Mouse (Mus musculus) liver, embryonic 11.5 days (tissue): Measurements from ENCODE around the gene Maz. TPM values are rescaled to one million over a fixed set of nuclear protein-coding genes. Genes with fewer than 3 reads are reported as not detected.

ENCODE experiments used
- ATAC-seq: fragments of 200-750 bp; cut with Nextera tagmentation; replicated peaks from 2 replicates; pipeline ENCODE4 v1.8.0; 2017; ENCODE audit warnings: moderate number of reproducible peaks, mild to moderate bottlenecking, moderate TSS enrichment, moderate library complexity; ENCODE audit not compliant: low FRiP score
- DNase-seq: peaks from one replicate; pipeline ENCODE4 v3.0.0-alpha.2; 2017; ENCODE audit warnings: low spot score
- H3K27ac ChIP-seq: fragments of 300-500 bp; sonication (generic); 2 replicates; pipeline ENCODE4 v1.5.1; 2014; ENCODE audit warnings: mild to moderate bottlenecking, low read depth, low read length, control low read depth
- H3K27me3 ChIP-seq: fragments of 300-500 bp; sonication (generic); replicated peaks from 2 replicates; pipeline ENCODE4 v1.6.1; 2014; ENCODE audit warnings: low read length, mixed read lengths; ENCODE audit not compliant: control insufficient read depth, insufficient read depth
- H3K36me3 ChIP-seq: fragments of 300-500 bp; sonication (generic); 2 replicates; pipeline ENCODE4 v1.6.1; 2014; ENCODE audit warnings: mild to moderate bottlenecking, low read length, moderate library complexity, mixed read lengths; ENCODE audit not compliant: control insufficient read depth, insufficient read depth
- H3K4me1 ChIP-seq: fragments of 300-500 bp; sonication (generic); replicated peaks from 2 replicates; pipeline ENCODE4 v1.6.1; 2014; ENCODE audit warnings: low read length, mixed read lengths; ENCODE audit not compliant: control insufficient read depth, insufficient read depth
- H3K4me2 ChIP-seq: fragments of 300-500 bp; sonication (generic); 2 replicates; pipeline ENCODE4 v1.6.1; 2014; ENCODE audit warnings: mild to moderate bottlenecking, control low read depth, moderate library complexity
- H3K4me3 ChIP-seq: fragments of 300-500 bp; sonication (generic); 2 replicates; pipeline ENCODE4 v1.5.1; 2014; ENCODE audit warnings: low read depth, low read length, control low read depth
- H3K9ac ChIP-seq: fragments of 300-500 bp; sonication (generic); 2 replicates; pipeline ENCODE4 v1.6.1; 2014; ENCODE audit warnings: low read depth, low read length, control low read depth
- H3K9me3 ChIP-seq: fragments of 300-500 bp; sonication (generic); 2 replicates; pipeline ENCODE4 v1.6.1; 2016; ENCODE audit warnings: low read length, inconsistent platforms, mixed read lengths; ENCODE audit not compliant: control insufficient read depth
- WGBS: fragments of 180-500 bp; shearing (Covaris S2); extraction: QIAGEN DNeasy Blood & Tissue Kit; methylation state at CpG from one replicate; pipeline ENCODE4 v1.1.7; 2014; 5-methylcytosine and 5-hydroxymethylcytosine counted together
- polyA plus RNA-seq: library from polyadenylated mRNA; unstranded; fragments of >200 nt; fragmentation: Nextera tagmentation; extraction: Ambion mirVana; gene quantifications from 2 replicates; pipeline ENCODE4 v1.2.1, GENCODE M21; 2014

Gene Maz
- polyA plus RNA-seq, 1 experiment from 2014 or later: 98.8 TPM

- no peak overlapping the region for H3K27ac ChIP-seq
- H3K4me3 ChIP-seq: no peak overlapping the region
- ATAC-seq: no peak
- no peaks in the 10 kb centered on the region for H3K9me3 ChIP-seq
- no peak overlapping the region for H3K4me2 ChIP-seq
- no peak for DNase-seq
- H3K27me3 ChIP-seq: no peaks in the 10 kb centered on the region
- H3K36me3 ChIP-seq: no peaks in the 10 kb centered on the region
- WGBS: 82% methylated on average over 4 of the region's 4 CpGs
- peaks cover 12% of the 10 kb centered on the region for H3K4me1 ChIP-seq
- no peak overlapping the region for H3K9ac ChIP-seq
Observed at GRCm38 (mm10) chr7:127004122-127004875, 22.5 kb downstream of the Maz start.

GRCm38 (mm10) chr7:127003620-127004019, 23.2 kb downstream of the Maz start:
- Histone ChIP-seq H3K36me3 (no peaks in the 10 kb centered on the region), H3K4me3 (no peak overlapping the region), H3K9ac (no peak overlapping the region), H3K4me1 (peaks cover 5% of the 10 kb centered on the region), H3K4me2 (no peak overlapping the region), H3K9me3 (no peaks in the 10 kb centered on the region), H3K27me3 (no peaks in the 10 kb centered on the region), H3K27ac (no peak overlapping the region)
- ATAC-seq: no peak
- WGBS: 82% methylated on average over 5 of the region's 5 CpGs
- DNase-seq: no peak

- H3K9me3 ChIP-seq: no peaks in the 10 kb centered on the region
- no peak overlapping the region for H3K9ac ChIP-seq
- H3K4me3 ChIP-seq: no peak overlapping the region
- H3K36me3 ChIP-seq: no peaks in the 10 kb centered on the region
- H3K4me1 ChIP-seq: no peaks in the 10 kb centered on the region
- no peaks in the 10 kb centered on the region for H3K27me3 ChIP-seq
- H3K27ac ChIP-seq: no peak overlapping the region
- WGBS: 61% methylated on average over 10 of the region's 10 CpGs
- no peak overlapping the region for H3K4me2 ChIP-seq
- DNase-seq (no peak), ATAC-seq (no peak)
Observed at GRCm38 (mm10) chr7:126999568-126999967, 27.3 kb downstream of the Maz start.

GRCm38 (mm10) chr7:126996449-126996848, 30.4 kb downstream of the Maz start:
- WGBS: 71% methylated on average over 4 of the region's 4 CpGs
- no peaks in the 10 kb centered on the region; the same call in 1 of the 2 replicates for H3K27me3 ChIP-seq
- DNase-seq (no peak), ATAC-seq (no peak)
- no peaks in the 10 kb centered on the region for H3K36me3 ChIP-seq
- no peak overlapping the region for H3K4me2 ChIP-seq
- no peak overlapping the region for H3K4me3 ChIP-seq
- no peak overlapping the region for H3K9ac ChIP-seq
- no peak overlapping the region for H3K27ac ChIP-seq
- H3K9me3 ChIP-seq: no peaks in the 10 kb centered on the region
- H3K4me1 ChIP-seq: no peaks in the 10 kb centered on the region

GRCm38 (mm10) chr7:126988816-126989215, 38.0 kb downstream of the Maz start:
- DNase-seq (no peak), ATAC-seq (no peak)
- no peaks in the 10 kb centered on the region for H3K4me1 ChIP-seq
- H3K9me3 ChIP-seq: no peaks in the 10 kb centered on the region
- no peak overlapping the region for H3K4me2 ChIP-seq
- 73% methylated on average over 8 of the region's 8 CpGs for WGBS
- H3K36me3 ChIP-seq: no peaks in the 10 kb centered on the region
- no peak overlapping the region for H3K9ac ChIP-seq
- no peak overlapping the region for H3K27ac ChIP-seq
- no peaks in the 10 kb centered on the region; the same call in 1 of the 2 replicates for H3K27me3 ChIP-seq
- no peak overlapping the region for H3K4me3 ChIP-seq

- no peak overlapping the region for H3K9ac ChIP-seq
- H3K4me2 ChIP-seq: no peak overlapping the region
- no peak overlapping the region for H3K4me3 ChIP-seq
- no peaks in the 10 kb centered on the region for H3K9me3 ChIP-seq
- DNase-seq: no peak
- no peaks in the 10 kb centered on the region for H3K27me3 ChIP-seq
- WGBS: 50% methylated on average over 9 of the region's 9 CpGs
- no peaks in the 10 kb centered on the region for H3K4me1 ChIP-seq
- no peaks in the 10 kb centered on the region for H3K36me3 ChIP-seq
- no peak overlapping the region for H3K27ac ChIP-seq
- ATAC-seq: no peak
Observed at GRCm38 (mm10) chr7:126986319-126986718, 40.5 kb downstream of the Maz start.

- Histone ChIP-seq H3K27ac (no peak overlapping the region), H3K9ac (no peak overlapping the region), H3K9me3 (no peaks in the 10 kb centered on the region), H3K4me2 (no peak overlapping the region), H3K36me3 (peaks cover 3% of the 10 kb centered on the region), H3K27me3 (no peaks in the 10 kb centered on the region), H3K4me1 (no peaks in the 10 kb centered on the region), H3K4me3 (no peak overlapping the region)
- 55% methylated on average over 10 of the region's 10 CpGs for WGBS
- ATAC-seq (no peak), DNase-seq (no peak)
Observed at GRCm38 (mm10) chr7:126984667-126985444, 42.0 kb downstream of the Maz start.

GRCm38 (mm10) chr7:126983113-126983512, 43.7 kb downstream of the Maz start:
- ATAC-seq: no peak
- 82% methylated on average over 7 of the region's 7 CpGs for WGBS

More at GRCm38 (mm10) chr7:126983113-126983512, 43.7 kb downstream of the Maz start:
- Histone ChIP-seq H3K9me3 (no peaks in the 10 kb centered on the region), H3K27ac (no peak overlapping the region), H3K4me1 (0 out of 2 replicates have a peak, but pooled peaks cover 2% of the 10 kb centered on the region), H3K27me3 (no peaks in the 10 kb centered on the region), H3K9ac (no peak overlapping the region), H3K36me3 (peaks cover 17% of the 10 kb centered on the region), H3K4me3 (no peak overlapping the region), H3K4me2 (no peak overlapping the region)
- no peak for DNase-seq
